Mouse (Mus musculus) embryo, embryonic 9.5 days (tissue): Measurements from ENCODE around the gene Ncor2.

Experiments used
- DNase-seq: peaks from one replicate; pipeline ENCODE4 v3.0.0-alpha.2; 2017; ENCODE audit errors: extremely low spot score

Gene Ncor2

DNA sequence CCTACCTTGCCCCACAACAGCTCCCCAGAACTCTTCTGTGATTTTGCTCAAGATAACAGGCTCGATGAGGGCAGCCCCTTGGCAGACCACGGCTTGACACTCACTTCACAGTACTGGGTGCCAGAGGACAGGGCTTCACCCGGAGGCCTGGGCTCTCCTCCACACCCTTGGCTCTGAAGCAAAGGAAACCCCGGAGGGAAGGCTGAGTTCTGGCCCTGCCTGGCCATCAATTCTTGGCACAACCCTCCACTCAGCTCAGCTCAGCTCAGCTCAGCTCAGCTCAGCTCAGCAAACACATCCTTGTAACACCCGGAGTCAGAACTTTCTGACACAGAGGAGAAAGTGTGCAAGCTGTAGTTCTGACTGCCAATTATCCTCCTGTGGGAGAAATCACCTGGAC is 30.3 kb downstream of the Ncor2 start:
- DNase-seq = no peak

DNA sequence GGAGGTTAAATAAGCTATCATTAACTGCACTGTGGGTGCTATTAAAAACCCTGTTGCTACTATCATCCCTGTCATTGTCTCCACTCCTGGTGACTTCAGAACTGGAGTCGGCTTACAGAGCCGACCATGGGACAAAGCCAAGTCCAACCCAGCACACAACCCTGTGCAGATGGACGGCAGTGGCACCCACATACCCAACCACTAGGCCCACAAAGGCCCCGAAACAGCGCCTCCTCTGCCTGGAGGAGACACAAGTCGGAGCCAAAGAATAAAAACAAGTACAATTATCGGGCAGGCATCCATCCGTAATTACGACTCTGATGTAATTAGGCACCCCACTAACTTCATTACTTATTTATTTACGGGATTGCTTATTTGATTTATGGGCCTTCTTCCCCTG is 30.8 kb downstream of the Ncor2 start:
- DNase-seq = no peak

- DNase-seq = no peak
Observed at GRCm38 (mm10) chr5:125147124-125147523, 31.9 kb downstream of the Ncor2 start.

DNA sequence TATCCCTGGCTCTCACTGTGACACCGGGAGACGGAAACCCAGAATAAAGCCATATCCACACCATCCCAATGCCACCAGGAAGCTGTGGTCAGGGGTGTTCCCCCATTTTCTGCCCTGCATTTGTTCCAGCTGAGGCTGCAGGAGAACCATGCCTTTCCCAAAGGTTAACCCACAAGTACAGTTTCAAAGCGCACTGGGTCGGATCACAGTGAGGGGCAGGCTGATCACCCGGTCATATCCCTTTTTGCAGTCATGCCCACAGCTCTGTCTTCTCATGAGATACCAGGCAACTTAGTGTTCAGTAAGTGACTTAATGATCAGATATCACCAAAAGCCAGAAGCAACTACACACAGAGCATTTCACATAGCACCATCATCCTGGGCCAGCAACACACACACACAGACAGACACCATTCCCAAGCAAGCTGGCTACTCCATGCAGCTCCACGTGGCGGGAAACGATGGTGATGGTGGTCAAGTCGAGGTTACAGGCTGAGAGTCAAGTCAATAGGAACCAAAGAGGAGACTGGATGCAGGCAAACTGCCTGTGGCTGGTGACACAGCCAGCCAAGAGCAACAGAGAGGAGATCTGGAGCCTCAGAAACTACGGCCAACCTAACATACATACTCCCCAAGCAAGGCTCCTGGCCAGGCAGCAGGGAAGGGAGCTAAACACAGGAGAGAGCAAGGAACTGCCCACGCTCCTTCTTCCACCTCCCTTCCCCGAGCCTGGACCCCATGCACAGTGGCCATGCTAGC is 35.7 kb downstream of the Ncor2 start:
- no peak for DNase-seq

DNA sequence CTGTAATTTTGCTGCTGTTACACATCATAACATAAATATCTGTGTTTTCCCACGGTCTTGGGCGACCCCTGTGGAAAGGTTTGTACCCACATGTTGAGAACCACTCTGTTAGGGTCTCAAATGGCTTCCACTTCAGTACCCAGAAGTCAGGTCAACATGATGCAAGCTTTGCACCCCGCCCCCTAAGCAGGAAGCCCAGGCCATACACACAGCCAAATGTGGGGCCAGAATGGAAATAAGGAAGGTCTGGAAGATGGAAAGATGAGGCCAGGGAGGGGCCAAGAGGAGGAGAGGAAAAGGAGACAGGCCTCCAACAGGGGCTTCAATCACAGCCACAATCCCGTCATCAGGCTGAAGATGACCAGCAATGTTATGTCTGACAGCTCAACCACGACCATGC is 37.1 kb downstream of the Ncor2 start:
- no peak for DNase-seq

- no peak for DNase-seq
Observed at GRCm38 (mm10) chr5:125141525-125141880, 37.5 kb downstream of the Ncor2 start.

DNA sequence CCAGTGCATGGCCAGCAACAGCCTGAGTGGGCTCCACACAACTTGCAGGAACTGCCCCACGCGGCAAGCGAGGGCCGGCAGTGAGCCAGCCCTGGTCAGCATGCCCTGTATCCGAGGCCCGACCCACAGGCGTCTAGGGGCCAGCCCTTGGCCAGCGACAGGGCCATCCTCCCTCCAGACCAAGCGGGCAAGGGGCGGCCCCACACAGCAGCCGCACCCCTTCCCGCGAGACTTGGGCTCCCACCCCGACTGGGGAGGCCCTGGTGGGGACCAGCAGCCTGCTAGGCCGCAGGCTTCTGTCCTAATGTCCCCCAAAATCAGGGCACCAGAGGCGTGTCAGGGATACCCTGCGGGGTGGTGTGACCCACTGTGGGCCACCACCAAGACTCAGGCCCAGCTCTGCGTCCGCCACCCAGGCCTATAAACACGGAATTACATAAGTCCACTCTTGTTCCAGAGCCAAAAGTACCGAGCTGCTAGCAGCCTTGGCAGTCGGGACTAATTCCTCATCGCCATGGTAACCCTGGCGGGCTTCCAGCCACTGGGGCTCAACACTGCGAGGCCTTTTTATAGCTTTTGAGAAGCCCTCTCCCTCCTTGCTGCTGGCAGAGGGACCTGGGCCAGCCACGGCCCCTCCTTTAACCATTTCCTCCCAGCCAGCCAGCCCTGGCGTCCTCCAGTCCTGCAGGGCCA is 38.0 kb downstream of the Ncor2 start:
- peak; percentile 82 for DNase-seq

DNA sequence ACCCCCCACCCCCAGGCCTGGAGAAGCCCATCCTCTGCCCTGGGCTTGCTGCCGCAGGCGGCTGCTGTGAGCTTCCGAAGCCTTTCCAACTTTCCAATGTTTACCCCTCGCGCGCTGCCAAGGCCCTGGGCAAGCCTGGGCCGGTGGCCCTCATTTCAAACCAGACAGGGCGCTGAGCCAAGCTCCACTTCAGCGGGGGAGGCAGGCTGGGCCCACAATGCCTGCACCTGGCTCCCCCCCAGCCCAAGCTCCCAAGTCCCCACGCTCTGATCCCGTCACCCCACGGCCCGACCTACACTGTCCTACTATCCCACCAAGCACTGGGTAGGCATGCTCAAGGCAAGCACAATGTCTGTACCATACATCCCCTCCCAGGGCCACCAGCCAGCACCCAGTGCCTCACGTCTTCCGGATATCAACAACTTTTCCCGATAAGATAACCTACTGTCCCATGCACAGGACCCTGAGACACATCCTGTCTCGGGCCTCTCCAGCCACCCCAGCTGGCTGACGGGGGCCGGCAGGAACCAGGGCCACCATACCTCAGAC is 38.8 kb downstream of the Ncor2 start:
- no peak for DNase-seq

- DNase-seq = no peak
Observed at GRCm38 (mm10) chr5:125139669-125140068, 39.4 kb downstream of the Ncor2 start.

DNA sequence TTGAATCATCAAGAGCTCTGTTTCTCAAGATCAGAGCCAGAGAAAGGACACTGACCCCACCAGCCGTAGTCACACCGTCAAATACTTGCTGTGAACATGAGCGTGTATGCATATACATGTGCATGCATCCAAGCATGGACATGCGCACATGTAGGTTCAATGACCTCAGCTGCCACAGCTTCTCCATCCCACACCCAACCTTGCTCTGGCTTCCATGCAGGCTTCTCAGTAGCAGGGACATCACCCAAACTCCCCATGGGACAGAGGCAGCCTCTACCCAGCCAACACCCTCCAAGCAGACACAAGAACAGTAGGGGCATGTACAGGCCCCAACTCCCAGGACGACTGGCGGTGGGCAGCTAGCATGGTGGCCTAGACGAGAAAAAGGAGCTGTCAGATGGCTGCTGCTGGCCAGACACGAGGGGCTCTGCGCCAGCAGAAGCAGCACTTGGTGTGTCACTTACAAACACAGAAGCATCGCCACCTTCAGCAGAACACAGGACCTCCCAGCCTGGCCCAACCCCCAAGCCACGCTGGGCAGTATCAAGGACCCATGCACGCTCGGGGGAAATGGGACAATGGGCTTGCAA is 40.1 kb downstream of the Ncor2 start:
- no peak for DNase-seq

DNA sequence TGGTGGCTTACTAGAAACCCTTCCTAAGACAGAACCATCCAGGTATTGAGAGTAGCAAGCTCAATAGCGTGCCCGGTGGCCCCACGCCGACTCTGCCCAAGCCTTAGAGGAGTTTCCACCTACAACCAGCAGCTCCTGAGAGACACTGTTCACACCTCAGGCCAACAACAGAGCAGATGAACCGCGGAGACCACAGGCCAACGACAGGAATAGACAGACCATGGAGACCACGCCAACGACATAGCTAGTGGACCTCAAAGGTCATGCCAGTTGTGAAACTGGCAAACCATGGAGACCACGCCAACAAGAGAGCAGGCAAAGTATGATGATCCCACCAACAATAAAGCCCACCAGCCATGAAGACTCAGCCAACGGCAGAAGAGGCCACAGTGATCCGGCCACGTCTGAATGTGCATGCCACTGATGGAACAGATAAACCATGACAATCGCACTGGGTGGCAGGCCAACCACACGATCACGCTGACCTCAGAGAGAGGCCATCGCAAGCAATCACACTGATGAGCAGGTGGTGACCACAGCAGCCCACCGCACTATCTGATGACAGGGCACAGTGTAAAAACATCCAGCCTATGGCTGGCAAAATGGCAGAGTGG is 41.2 kb downstream of the Ncor2 start:
- DNase-seq = no peak

DNA sequence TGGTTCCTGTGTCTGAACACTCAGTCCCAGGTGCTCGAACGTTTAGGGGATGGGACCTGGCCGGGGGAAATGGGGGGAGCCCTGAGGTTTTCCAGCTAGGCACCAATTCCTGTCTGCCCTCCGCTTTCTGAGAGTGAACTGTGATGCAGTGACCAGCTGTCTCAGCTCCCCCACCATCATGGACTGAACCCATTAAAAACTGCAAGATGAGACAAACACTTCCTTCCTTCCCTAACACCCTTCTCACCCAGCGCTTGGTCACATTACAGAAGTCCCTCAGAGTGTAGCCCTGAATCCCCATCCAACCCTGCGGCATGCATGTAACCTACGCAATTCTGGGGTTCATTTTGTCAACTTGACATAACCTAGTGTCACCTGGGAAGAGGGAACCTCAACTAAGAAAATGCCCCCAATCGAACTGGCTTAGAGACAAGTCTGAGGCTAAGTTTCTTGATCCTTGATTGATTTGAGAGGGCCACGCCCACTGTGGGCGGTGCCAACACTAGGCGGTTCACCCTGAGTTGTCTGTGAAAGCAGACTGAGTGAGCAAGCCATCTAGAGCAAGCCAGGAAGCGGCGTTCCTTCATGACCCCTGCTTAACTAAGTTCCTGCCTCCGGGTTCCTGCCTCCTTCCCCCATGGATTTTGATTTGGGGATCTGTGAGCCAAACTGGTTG is 41.9 kb downstream of the Ncor2 start:
- no peak for DNase-seq

- DNase-seq = no peak
Observed at GRCm38 (mm10) chr5:125136296-125136995, 42.6 kb downstream of the Ncor2 start.

- DNase-seq = peak; percentile 82
Observed at GRCm38 (mm10) chr5:125134795-125135468, 44.1 kb downstream of the Ncor2 start.

- no peak for DNase-seq
Observed at GRCm38 (mm10) chr5:125134391-125134790, 44.6 kb downstream of the Ncor2 start.

DNA sequence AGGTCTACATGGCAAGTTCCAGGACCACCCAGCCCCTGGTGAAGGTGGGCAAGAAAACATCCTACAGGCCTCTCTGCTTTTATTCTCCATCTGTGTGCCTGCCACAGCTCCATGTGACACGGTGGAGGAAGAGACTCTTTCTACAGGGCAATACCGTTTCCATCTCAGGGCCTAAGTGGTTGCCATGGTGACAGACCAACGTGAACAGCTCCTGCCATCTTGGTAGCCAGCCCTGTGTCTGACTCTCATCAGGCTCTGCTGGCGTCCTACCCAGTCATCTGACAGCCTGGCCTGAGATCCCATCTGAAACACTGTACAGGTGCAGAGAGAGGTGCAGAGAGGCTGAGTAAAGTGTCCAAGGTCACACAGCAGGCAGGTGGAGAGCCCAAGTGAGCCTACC is 45.4 kb downstream of the Ncor2 start:
- no peak for DNase-seq

GRCm38 (mm10) chr5:125132566-125133260 is 46.3 kb downstream of the Ncor2 start:
- no peak for DNase-seq

DNA sequence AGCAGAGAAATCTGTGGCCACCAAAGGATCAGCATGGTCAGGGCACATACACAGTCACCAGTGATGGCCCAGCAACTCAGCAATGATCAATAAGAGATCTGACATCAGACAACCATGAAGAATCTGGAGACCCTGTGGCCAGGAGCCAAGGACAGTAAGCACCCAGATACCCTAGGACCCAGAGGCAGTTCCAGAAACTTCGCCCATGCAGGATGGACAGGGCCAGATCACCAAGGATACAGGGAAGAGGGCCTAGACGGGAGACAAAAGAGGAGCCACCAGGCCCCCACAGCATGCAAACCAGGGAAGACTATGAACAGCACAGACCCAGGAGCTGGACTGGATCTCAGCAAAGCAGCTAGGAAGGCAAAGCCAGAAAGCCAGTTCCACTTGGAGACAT is 47.0 kb downstream of the Ncor2 start:
- no peak for DNase-seq

DNA sequence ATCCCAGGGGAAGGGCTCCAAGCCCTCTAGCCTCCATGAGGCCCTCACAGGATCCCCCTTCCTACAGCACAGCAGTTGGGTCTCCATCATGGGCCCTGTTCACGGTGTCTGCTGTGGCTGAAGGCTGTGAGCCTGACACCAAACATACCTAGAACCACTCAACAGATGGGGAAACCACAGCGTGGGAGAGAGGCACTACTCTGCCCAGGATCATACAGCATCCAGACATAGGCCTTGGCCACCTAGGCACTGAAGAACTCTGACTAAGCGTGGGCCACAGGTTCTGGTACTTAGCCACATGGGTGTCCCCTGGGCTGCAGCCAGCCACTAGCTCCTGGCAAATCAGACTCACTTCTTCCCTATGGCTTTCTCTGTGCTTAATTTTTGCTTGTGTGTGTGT is 48.6 kb downstream of the Ncor2 start:
- DNase-seq = no peak

DNA sequence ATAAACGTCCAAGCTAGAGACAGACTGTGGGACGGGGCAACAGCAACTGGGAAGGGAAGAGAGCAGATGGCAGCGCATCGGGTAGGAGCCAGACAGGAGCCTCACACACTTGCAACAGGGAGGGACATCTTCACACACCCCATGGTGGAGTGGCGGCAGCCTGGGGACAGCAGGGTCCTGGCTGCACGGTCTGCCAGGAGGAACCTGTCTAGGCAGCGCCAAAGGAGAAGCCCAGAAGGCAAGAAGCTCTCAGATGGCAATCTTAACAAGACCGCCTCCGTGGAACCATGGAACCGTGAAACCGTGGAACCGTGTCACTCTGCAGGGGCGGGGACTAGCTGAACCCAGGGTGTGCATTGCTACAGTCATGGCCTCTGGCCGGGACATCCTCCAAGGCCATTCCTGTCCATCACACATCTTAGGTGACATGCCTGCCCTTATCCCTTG is 50.1 kb downstream of the Ncor2 start:
- DNase-seq = no peak
